ENCODE assay signal across 8 mouse cellular contexts in the genomic region with DNA sequence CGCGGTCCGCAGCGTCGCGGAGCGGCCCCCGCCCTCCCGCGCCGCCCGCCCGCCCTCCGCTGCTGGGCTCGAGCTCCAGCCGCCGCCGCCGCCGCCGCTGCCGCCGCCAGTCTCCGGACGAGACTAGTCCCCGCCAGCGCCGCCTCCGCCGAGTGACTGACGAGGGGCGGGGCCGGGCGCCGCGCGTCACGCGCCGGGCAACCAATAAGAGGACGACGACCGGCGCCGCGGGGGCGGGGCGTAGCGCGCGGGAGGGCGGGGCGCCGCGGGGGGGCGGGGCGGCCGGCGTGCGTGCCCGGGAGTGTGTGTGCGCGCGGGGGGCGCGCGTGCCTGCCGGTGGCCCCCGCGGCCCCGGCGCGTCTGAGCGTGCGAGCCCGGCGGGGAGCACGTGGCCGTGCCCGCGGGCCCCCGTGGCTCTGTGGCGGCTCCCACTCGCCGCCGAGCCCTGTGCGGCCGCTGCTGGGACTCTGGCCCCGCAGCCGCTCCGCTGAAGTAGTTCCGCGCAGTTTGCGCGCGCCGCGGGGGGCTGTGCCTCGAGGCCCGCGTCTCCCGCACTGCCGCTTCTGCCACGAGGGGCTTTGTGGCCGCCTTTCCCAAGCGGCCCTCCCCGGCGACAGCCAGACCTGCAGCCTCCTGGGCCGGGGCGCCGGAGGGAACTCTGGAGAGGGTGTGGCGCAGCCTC. TPM values are rescaled to one million over a fixed set of nuclear protein-coding genes. Genes with fewer than 3 reads are reported as not detected.
DNase-seq lines count a peak whose midpoint lies in the region; ATAC-seq lines count a peak whose summit lies in the region.

Gene Rybp (minus strand): TSS at position 152 of the 682 bp plus-strand sequence.

- no peaks in the 10 kb centered on the region for H3K36me3 ChIP-seq in hindbrain, embryonic 13.5 days

- H3K4me1 ChIP-seq in hindbrain, embryonic 13.5 days (replicated peaks), result peaks cover 31% of the 10 kb centered on the region

- peak within 1 kb of the TSS; percentile 94 for H3K9ac ChIP-seq in hindbrain, embryonic 13.5 days

- under 1% methylated on average over 35 of the region's 112 CpGs for WGBS in hindbrain, embryonic 13.5 days

- peak within 1 kb of the TSS; percentile 99 for H3K27ac ChIP-seq in hindbrain, embryonic 13.5 days

- H3K4me3 ChIP-seq in hindbrain, embryonic 13.5 days, result peak within 1 kb of the TSS; percentile 71

- peaks cover 38% of the 10 kb centered on the region for H3K27me3 ChIP-seq in hindbrain, embryonic 13.5 days

- H3K9me3 ChIP-seq in hindbrain, embryonic 13.5 days, result no peaks in the 10 kb centered on the region

- peak; percentile 93 for DNase-seq in T-cell, adult 2 months (ENCODE audit: low spot score)
- peak; percentile 95 to 98 for DNase-seq in cerebellum, postnatal 25 days
- peak; percentile 75 to 88 for DNase-seq in frontal cortex, postnatal 25 days (ENCODE audit: low spot score in 2 of 2)
- DNase-seq in layer of hippocampus, postnatal 25 days (ENCODE audit: extremely low spot score in 1 of 2, low spot score in 1 of 2), result peak; percentile 86 to 90
- DNase-seq in lung, postnatal 14 days, result peak; percentile 95
- DNase-seq in ovary, postnatal 36 days (ENCODE audit: low spot score), result peak; percentile 95
- DNase-seq in thymus, postnatal 14 days, result peak; percentile 96

- peak; percentile 97 for ATAC-seq in hindbrain, embryonic 13.5 days (ENCODE audit: low FRiP score)

- peak within 1 kb of the TSS; percentile 96 for H3K4me2 ChIP-seq in hindbrain, embryonic 13.5 days

RNA-seq across cellular contexts. Expression of gene Rybp, which starts in this region (rescaled TPM):
- 18.2 and 19.0 TPM in 2 replicates for polyA plus RNA-seq in hindbrain, embryonic 13.5 days (2015; fragmentation: Nextera tagmentation; extraction: Ambion mirVana)
- total RNA-seq in layer of hippocampus, postnatal 25 days (2021), result 10 to 100 TPM; 57.7 to 59.8 TPM

Comparison
In these comparisons a context has a peak if more than half of its experiments do, and no peak if none do; other contexts are left out.
1. Peak in every context shown above with its lines: DNase-seq, ATAC-seq, H3K4me3 ChIP-seq and H3K27ac ChIP-seq.